Mouse (Mus musculus) embryo, embryonic 11 days (tissue): ENCODE results near the gene Nubp2.

Experiments
- DNase-seq: peaks from one replicate; pipeline ENCODE4 v3.0.0-alpha.2; 2015

Nubp2 gene

DNA sequence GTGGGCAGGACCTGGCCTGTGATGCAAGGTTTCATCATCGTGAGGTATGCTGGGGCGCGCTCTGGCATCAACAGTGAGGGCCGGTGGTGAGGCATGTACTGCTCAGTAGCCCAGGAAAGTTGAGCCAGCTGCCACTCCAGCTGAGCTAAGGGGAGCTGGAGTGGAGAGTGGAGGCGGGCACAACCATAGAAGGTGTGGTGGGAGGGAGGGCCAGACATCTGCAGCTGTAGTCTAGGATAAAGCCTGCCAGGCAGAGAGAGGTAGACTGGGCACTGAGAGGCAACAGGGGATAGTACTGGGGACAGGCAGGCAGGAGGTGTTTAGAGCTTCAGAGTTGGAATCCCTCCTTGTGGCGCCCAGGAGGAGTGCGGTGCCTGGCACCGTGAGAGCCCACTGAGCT, 26.1 kb downstream of the Nubp2 start:
- DNase-seq: no peak

DNA sequence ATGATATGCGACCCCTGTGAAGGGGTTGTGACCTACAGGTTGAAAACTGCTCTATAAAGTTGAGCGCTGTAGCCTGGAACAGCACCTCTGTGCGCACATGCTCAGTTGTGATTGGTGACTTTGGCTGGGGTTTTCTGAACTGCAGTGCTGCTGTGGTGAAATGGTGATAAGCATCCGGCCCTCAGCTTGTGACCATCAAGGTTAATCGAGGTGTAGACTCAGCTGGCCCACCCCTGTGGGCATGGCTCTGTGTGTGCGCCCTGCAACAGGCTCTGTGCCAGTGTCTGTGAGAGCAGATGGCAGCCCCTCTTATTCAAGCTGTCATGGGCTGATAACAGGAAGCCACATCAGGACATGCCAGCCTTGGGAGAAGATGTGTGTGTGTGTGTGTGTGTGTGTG, 27.2 kb downstream of the Nubp2 start:
- DNase-seq: no peak

DNA sequence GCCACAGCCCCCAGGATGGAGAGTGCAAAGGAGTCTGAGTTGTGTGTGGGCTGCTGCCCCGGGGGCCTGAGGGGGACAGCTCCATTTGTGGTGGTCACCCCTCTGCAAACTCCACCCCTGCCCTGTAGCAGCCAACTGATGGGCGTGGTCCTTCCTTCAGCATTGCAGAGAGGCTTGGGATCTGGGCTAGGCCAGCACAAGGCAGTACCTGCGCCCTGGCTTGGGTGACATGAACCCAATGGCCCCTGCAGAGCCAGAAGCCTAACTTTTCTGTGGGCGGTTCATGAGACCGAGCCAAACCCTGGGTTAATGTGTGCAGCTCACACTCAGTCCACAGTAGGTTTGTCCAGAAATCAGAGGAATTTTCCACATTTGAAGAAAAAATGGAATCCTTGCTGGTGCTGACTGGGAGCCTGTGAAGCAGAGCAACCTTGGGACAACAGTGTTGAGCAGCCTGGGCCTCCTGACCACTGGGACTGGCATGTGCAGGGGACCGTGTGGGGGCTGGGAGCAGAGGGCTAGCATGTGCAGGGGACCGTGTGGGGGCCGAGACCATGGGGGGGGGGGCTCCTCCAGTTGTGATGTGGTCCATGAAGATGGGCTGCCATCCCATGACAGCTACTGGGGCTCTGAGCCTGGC, 28.2 kb downstream of the Nubp2 start:
- no peak for DNase-seq

DNA sequence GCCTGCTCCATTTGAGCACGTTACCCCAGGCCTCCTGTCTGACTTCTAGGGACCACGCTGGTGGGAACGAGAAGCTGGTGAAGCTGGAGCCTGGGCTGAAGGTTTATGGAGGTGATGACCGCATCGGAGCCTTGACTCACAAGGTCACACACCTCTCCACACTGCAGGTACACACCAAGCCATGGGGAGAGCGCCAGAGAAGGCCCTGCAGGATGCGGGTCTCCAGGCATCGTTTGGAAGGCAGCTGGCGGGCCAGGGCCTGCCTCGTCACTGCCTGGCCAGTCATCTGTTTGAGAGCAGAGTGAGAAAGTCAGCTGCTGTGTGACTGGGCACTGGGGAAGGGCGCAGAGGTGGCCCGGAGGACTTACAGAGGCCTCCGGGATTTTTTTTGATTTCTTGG, 29.6 kb downstream of the Nubp2 start:
- no peak for DNase-seq

DNA sequence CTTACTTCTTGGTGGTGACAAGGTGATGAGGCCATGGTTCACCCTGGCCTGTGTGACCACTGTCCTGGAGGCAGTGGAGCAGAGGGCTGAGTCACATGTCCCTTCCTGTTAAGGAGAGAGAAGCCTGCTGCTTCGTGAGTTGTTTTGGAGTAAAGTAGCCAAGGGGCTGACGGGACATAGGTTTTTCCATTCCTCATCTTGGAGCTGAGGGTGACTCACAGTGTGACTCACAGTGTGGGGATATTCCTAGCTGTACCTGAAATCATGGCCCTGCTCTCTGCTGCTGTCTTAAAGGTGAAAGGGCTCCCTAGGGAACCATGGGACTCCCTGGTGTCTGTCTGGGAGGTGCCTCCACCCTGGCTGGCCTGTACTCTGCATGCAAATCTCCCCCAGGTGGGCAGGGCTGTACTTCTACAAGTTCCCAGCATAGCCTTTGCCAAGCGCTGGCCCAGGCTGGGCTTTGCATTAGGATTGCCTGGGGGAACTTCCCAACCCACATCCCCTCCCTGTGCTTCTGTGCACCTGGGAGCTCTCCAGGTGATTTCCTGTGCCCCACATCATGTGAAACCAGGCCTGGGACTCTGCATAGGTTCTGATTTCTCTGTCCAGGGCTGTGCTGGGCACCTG, 30.2 kb downstream of the Nubp2 start:
- no peak for DNase-seq

DNA sequence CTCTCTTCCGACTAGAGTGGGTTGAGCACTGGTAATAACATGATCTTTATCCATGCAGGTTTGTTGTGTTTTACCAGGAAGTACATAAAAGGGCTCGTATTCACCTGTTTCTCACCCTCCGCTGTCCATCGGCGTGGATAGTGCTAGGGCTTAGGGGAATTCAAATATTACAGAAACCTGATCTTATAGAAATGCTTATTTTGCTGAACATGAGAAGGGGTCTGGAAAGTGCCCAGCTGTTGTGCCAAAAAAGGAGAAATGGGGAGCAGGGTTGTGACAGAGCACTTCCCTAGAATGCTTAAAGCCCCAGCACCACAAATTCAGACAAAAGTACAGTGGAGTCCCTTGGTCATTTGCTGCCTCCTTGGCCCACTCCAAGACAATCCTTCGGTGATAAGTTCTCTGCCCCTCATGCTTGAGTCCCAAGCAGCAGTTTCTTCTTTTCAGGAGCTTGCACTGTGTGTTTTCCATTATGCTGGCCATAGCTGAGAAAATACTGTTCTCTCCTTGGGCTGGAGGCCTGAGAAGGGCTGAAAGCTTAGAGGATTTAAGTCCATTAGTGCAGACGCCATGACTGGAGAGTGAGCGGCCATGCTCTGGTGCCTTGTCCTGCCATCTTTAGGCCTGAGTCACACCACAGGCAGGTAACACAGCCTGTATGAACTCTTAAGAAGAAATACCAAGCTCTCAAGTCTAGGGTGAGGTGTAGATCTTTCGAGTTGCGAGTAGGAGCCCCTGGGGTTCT, 34.6 kb downstream of the Nubp2 start:
- no peak for DNase-seq

DNA sequence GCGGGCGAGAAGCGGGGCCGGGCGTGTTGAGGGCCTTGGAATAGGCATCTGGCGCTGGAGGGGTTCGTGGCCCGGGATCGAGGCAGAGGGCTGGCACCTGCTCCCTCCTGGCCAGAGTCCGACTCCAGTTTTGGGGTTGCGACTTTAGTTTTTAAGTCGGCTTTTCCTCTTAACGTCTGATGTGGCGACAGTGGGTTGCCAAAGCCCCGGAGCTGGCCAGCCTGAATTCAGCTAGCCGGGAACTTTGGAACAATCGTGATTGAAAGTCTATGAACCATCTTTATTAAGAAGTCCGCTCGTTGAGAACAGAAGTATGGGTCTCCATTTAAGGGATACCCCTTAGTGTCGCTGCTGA, 35.4 kb downstream of the Nubp2 start:
- DNase-seq: no peak

DNA sequence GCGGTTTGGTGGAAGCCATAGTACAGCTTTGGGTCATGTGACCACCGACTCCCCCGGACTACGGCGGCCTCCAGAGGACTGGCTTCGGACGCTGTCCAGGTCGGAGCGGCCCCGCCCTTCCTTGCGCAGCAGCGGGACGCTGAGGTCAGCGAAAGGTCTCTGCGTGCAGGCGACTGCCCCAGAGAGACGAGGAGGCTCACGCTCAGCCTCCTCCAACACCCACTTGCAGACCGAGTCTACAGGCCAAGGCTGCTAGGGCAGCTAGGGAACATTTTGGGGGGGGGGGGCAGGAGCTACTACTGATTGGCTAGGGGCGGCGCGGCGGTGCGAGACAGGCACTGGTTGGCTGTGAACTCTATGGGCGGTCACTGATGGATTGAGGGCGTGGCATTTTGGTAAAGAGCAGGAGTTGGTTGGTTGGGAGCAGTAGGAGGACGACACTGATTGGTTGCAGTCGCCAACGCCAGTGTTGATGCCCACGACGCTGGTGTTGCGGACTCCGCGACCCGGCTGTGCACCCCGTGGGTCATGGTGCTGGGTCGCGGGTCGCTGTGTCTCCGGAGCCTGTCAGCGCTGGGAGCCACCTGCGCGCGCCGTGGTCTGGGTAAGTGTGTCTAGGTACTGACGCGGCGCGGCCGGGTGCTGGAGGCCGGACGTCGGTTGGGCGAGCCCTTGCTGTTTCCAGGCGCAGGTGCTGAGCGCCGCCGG, 35.9 kb downstream of the Nubp2 start, which contains the start of gene Fahd1:
Gene Fahd1 (minus strand): TSS at position 300 of the 708 bp plus-strand sequence.
- DNase-seq: peak; percentile 97

DNA sequence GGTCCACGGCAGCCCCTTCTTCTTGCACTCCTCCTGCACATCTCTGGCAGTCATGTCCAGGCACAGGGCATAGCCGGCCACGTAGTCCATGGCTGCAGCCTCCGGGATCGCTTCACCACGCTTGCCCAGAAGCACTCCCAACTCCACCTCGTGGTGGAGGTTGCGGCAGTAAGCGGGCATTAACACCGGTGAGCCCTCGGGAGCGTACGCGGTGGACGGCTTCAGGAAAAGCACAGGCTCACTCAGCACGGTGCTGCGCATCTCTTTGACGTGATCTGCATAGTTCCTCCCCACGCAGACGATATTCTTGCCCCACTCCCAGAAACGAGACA, 36.5 kb downstream of the Nubp2 start:
- DNase-seq: no peak

DNA sequence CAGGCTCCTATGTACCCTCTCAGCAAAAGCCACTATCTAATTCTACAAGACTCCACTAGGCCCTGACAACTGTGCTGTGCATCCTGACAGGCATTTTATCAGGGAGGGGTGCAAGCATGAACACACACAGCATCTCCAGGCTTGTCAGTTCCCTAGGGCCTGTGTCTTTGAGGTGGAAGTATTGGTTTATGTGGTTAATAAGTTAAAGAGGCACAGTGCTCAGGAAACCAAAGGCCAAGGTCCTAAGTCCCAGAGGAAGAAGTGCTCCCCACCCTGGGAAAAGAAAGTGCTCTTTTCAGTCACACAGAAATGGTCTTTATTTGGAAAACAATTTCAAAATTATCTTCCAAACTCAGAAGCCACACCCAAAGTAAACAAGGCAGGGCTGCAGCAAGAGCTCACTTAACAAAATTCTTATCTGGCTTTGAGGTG, 37.5 kb downstream of the Nubp2 start:
- no peak for DNase-seq

DNA sequence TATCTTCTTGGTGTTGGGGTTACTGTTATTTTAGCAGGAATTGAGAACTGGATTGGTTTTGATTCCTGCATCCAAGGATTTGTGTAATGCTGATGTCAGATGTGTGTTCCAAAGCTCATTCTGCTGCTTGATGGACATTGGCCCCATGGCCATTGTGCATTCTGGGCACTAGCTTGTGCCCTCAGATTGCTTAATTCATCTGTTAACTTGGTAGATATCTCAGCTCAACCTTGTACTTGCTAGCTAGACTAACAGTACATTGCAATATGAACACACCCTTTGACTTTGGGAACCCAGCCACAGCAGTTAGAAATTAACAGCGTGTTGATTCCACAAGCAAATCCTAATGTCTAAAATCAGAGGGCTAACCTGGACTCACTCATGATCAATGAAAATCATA, 38.8 kb downstream of the Nubp2 start:
- no peak for DNase-seq

DNA sequence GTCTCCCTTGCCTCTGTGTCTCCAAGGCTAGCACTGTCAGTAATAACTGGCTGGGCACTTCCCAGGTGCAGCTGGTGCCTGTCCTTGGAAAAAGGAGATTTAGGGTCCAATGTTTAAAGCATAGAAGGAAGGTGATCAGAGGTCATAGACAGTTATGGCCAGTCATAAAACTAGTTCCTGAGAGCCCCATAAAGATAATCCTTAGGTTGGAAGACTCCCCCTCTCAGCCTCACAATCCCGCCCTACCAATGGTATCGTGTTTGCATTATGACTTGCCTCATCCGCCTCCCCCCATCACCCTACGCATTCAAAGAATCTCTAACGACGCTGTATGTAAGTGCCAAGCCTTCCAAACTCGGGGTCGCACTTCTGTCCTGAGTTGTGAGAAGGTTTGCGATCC, 41.6 kb downstream of the Nubp2 start:
- no peak for DNase-seq

DNA sequence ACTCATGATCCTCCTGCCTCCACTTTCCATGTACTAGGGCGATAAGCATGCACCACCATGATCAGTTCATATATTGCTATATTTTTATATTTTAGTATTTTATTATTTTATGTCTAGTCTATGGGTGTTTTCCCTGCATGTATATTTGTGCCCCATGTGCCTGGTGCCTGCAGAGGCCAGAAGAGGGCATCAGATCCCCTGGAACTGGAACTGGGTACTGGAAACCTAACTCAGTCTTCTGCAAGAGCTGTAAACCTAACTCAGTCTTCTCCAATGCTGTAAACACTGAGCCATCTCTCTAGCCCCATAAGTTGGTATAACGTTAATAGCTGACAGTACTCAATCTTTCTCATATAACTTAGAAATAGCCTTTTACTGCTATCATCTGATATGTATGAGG, 43.5 kb downstream of the Nubp2 start:
- DNase-seq: no peak

DNA sequence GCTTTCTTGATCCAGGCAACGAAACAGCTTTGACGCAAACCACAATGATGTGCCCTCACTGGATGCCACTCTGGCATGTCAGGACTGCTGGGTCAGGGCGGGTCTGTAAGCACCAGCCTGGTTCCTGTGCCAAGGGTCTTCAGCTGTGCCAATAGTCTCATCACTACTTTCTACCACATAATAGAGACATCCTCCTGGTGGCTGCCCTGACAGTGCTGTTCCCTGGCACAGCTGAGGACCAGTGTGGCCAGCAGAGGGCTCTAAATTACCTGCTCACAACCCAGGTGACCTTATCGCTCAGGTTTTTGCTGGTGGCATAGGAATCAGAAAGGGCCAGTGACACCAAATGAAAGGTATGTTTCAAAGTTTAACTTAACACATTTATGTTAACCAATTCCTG, 45.0 kb downstream of the Nubp2 start:
- no peak for DNase-seq

DNA sequence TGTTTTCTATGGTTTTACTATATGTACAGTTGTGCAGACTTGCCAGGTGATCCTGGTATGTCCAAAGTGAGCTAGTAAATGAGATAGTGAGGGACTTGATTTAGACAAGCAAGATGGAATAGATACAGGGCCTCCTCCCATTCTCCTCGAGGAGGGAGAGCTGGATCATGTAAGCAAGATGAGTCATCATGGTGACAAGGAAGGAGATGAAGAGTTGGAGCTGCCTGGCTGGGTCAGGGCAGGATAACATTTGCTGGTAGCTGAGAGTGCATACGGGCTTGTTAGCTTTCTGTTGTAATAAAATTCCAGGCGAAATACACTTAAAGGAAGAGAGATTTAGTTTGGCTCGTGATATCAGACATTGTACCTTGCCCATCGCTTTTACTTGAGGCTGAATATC, 45.8 kb downstream of the Nubp2 start:
- DNase-seq: no peak

DNA sequence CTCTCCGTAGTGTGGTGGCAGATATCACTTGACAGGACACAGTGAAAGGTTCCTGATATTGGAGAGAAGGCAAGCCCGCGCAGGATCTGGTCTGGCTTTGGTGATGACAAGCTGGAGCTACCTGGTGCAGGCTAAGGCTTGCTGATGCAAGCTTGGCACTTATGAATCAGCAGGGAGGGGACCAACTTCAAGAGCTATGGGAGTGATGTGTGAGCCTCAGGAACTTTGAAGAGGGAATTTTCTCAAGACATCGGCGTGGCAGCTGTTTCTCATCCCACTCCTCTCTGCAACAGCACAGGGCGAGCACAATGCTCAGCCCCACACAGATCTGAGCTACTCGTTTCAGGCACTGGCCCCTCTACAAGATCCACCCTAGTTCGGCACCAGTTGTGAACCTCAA, 46.3 kb downstream of the Nubp2 start, which contains the start of gene Hagh:
Gene Hagh (plus strand): TSS at position 302 of the 400 bp plus-strand sequence.
- DNase-seq: no peak
